Mouse (Mus musculus): ENCODE measurements at regions not wholly inside any gene's neighbourhood (a gene's known extent, or its start where the extent isn't known, plus 50 kb on each side); places are given as distances from the start of the nearest gene placed in this dataset.
A peak's percentile ranks its signal among the peaks of the same experiment; 100 is the strongest.

- WGBS, result 64% methylated on average over 14 of the region's 14 CpGs
- Histone ChIP-seq H3K27me3 (no peaks in the 10 kb centered on the region), H3K9me3 (no peaks in the 10 kb centered on the region), H3K9ac (replicated peaks) (no peak overlapping the region), H3K4me3 (no peak overlapping the region), H3K4me1 (peaks cover 14% of the 10 kb centered on the region), H3K27ac (replicated peaks) (peak overlapping the region; percentile 25), H3K36me3 (no peaks in the 10 kb centered on the region), H3K4me2 (replicated peaks) (no peak overlapping the region)
- ATAC-seq (ENCODE audit: low FRiP score, low read depth), result peak; percentile 57
Observed at GRCm38 (mm10) chr9:115604968-115605682, 294.9 kb upstream of the Stt3b start.

- H3K9me3 ChIP-seq, result no peaks in the 10 kb centered on the region
- H3K4me1 ChIP-seq, result peaks cover 14% of the 10 kb centered on the region
- no peak overlapping the region for H3K4me3 ChIP-seq
- no peak overlapping the region for H3K27ac ChIP-seq (replicated peaks)
- ATAC-seq (ENCODE audit: low FRiP score, low read depth), result no peak
- WGBS, result 89% methylated on average over 2 of the region's 2 CpGs
- H3K4me2 ChIP-seq (replicated peaks), result no peak overlapping the region
- no peaks in the 10 kb centered on the region for H3K36me3 ChIP-seq
- no peak overlapping the region for H3K9ac ChIP-seq (replicated peaks)
- no peaks in the 10 kb centered on the region for H3K27me3 ChIP-seq
Observed at GRCm38 (mm10) chr9:115607961-115608360, 297.7 kb upstream of the Stt3b start.

GRCm38 (mm10) chr9:115608377-115608776 lies 298.2 kb upstream of the Stt3b start:
- no peaks in the 10 kb centered on the region for H3K36me3 ChIP-seq
- peaks cover 14% of the 10 kb centered on the region for H3K4me1 ChIP-seq
- H3K27ac ChIP-seq (replicated peaks), result no peak overlapping the region
- no peak overlapping the region for H3K9ac ChIP-seq (replicated peaks)
- H3K4me2 ChIP-seq (replicated peaks), result no peak overlapping the region
- H3K9me3 ChIP-seq, result no peaks in the 10 kb centered on the region
- H3K27me3 ChIP-seq, result no peaks in the 10 kb centered on the region
- no peak for ATAC-seq (ENCODE audit: low FRiP score, low read depth)
- WGBS, result 96% methylated on average over 5 of the region's 5 CpGs
- no peak overlapping the region for H3K4me3 ChIP-seq

- no peaks in the 10 kb centered on the region for H3K36me3 ChIP-seq
- no peak for ATAC-seq (ENCODE audit: low FRiP score, low read depth)
- 90% methylated on average over 5 of the region's 5 CpGs for WGBS
- H3K4me1 ChIP-seq, result peaks cover 5% of the 10 kb centered on the region; the same call in 1 of the 2 replicates
- H3K9ac ChIP-seq (replicated peaks), result no peak overlapping the region
- H3K27ac ChIP-seq (replicated peaks), result no peak overlapping the region
- H3K4me3 ChIP-seq, result no peak overlapping the region
- no peak overlapping the region for H3K4me2 ChIP-seq (replicated peaks)
- H3K27me3 ChIP-seq, result no peaks in the 10 kb centered on the region
- H3K9me3 ChIP-seq, result no peaks in the 10 kb centered on the region
Observed at GRCm38 (mm10) chr9:115609904-115610303, 299.4 kb upstream of the Gadl1 start.

- Histone ChIP-seq H3K9me3 (no peaks in the 10 kb centered on the region), H3K4me1 (no peaks in the 10 kb centered on the region), H3K4me3 (no peak overlapping the region), H3K36me3 (no peaks in the 10 kb centered on the region), H3K9ac (replicated peaks) (no peak overlapping the region), H3K4me2 (replicated peaks) (no peak overlapping the region), H3K27ac (replicated peaks) (no peak overlapping the region), H3K27me3 (no peaks in the 10 kb centered on the region)
- ATAC-seq (ENCODE audit: low FRiP score, low read depth), result no peak
- WGBS, result 82% methylated on average over 5 of the region's 5 CpGs
Observed at GRCm38 (mm10) chr9:115611713-115612112, 297.5 kb upstream of the Gadl1 start.

- H3K9ac ChIP-seq (replicated peaks), result no peak overlapping the region
- H3K27me3 ChIP-seq, result no peaks in the 10 kb centered on the region
- H3K36me3 ChIP-seq, result no peaks in the 10 kb centered on the region
- no peak overlapping the region for H3K27ac ChIP-seq (replicated peaks)
- WGBS, result 87% methylated on average over 6 of the region's 6 CpGs
- no peaks in the 10 kb centered on the region for H3K4me1 ChIP-seq
- no peak overlapping the region for H3K4me3 ChIP-seq
- no peaks in the 10 kb centered on the region for H3K9me3 ChIP-seq
- no peak overlapping the region for H3K4me2 ChIP-seq (replicated peaks)
- ATAC-seq (ENCODE audit: low FRiP score, low read depth), result no peak
Observed at GRCm38 (mm10) chr9:115612908-115613307, 296.3 kb upstream of the Gadl1 start.

GRCm38 (mm10) chr9:115614007-115614406 lies 295.2 kb upstream of the Gadl1 start:
- Histone ChIP-seq H3K27ac (replicated peaks) (no peak overlapping the region), H3K4me2 (replicated peaks) (no peak overlapping the region), H3K4me3 (no peak overlapping the region), H3K36me3 (no peaks in the 10 kb centered on the region), H3K9me3 (no peaks in the 10 kb centered on the region), H3K27me3 (no peaks in the 10 kb centered on the region), H3K4me1 (no peaks in the 10 kb centered on the region), H3K9ac (replicated peaks) (no peak overlapping the region)
- 69% methylated on average over 2 of the region's 2 CpGs for WGBS
- no peak for ATAC-seq (ENCODE audit: low FRiP score, low read depth)

GRCm38 (mm10) chr9:115617909-115618308 lies 291.3 kb upstream of the Gadl1 start:
- Histone ChIP-seq H3K9ac (replicated peaks) (no peak overlapping the region), H3K36me3 (no peaks in the 10 kb centered on the region), H3K27ac (replicated peaks) (no peak overlapping the region), H3K27me3 (no peaks in the 10 kb centered on the region), H3K9me3 (no peaks in the 10 kb centered on the region), H3K4me1 (no peaks in the 10 kb centered on the region), H3K4me3 (no peak overlapping the region), H3K4me2 (replicated peaks) (no peak overlapping the region)
- ATAC-seq (ENCODE audit: low FRiP score, low read depth), result no peak
- 79% methylated on average over 6 of the region's 6 CpGs for WGBS

GRCm38 (mm10) chr9:115623948-115624347 lies 285.3 kb upstream of the Gadl1 start:
- no peak overlapping the region for H3K27ac ChIP-seq (replicated peaks)
- H3K9me3 ChIP-seq, result no peaks in the 10 kb centered on the region
- H3K4me1 ChIP-seq, result no peaks in the 10 kb centered on the region
- no peak overlapping the region for H3K4me3 ChIP-seq
- ATAC-seq (ENCODE audit: low FRiP score, low read depth), result no peak
- no peak overlapping the region for H3K4me2 ChIP-seq (replicated peaks)
- H3K36me3 ChIP-seq, result no peaks in the 10 kb centered on the region
- WGBS, result 68% methylated on average over 5 of the region's 5 CpGs
- no peak overlapping the region for H3K9ac ChIP-seq (replicated peaks)
- H3K27me3 ChIP-seq, result no peaks in the 10 kb centered on the region

- no peak overlapping the region for H3K9ac ChIP-seq (replicated peaks)
- H3K4me2 ChIP-seq (replicated peaks), result no peak overlapping the region
- H3K4me1 ChIP-seq, result no peaks in the 10 kb centered on the region
- H3K9me3 ChIP-seq, result no peaks in the 10 kb centered on the region
- H3K27me3 ChIP-seq, result no peaks in the 10 kb centered on the region
- no peak overlapping the region for H3K4me3 ChIP-seq
- no peak overlapping the region for H3K27ac ChIP-seq (replicated peaks)
- WGBS, result 85% methylated on average over 15 of the region's 15 CpGs
- ATAC-seq (ENCODE audit: low FRiP score, low read depth), result no peak
- H3K36me3 ChIP-seq, result no peaks in the 10 kb centered on the region
Observed at GRCm38 (mm10) chr9:115624721-115625496, 284.3 kb upstream of the Gadl1 start.

GRCm38 (mm10) chr9:115627551-115627950 lies 281.7 kb upstream of the Gadl1 start:
- no peaks in the 10 kb centered on the region for H3K36me3 ChIP-seq
- WGBS, result 85% methylated on average over 3 of the region's 3 CpGs
- H3K4me3 ChIP-seq, result no peak overlapping the region
- H3K27ac ChIP-seq (replicated peaks), result no peak overlapping the region
- 0 out of 2 replicates have a peak, but pooled peaks cover 5% of the 10 kb centered on the region for H3K9me3 ChIP-seq
- H3K27me3 ChIP-seq, result no peaks in the 10 kb centered on the region
- ATAC-seq (ENCODE audit: low FRiP score, low read depth), result no peak
- H3K9ac ChIP-seq (replicated peaks), result no peak overlapping the region
- no peak overlapping the region for H3K4me2 ChIP-seq (replicated peaks)
- no peaks in the 10 kb centered on the region for H3K4me1 ChIP-seq

- H3K4me2 ChIP-seq (replicated peaks), result no peak overlapping the region
- no peak overlapping the region for H3K4me3 ChIP-seq
- H3K4me1 ChIP-seq, result no peaks in the 10 kb centered on the region; the same call in 1 of the 2 replicates
- ATAC-seq (ENCODE audit: low FRiP score, low read depth), result no peak
- H3K36me3 ChIP-seq, result no peaks in the 10 kb centered on the region
- H3K9me3 ChIP-seq, result 0 out of 2 replicates have a peak, but pooled peaks cover 4% of the 10 kb centered on the region
- H3K27me3 ChIP-seq, result no peaks in the 10 kb centered on the region
- H3K9ac ChIP-seq (replicated peaks), result no peak overlapping the region
- WGBS, result 85% methylated on average over 6 of the region's 6 CpGs
- no peak overlapping the region for H3K27ac ChIP-seq (replicated peaks)
Observed at GRCm38 (mm10) chr9:115637114-115637513, 272.1 kb upstream of the Gadl1 start.
